Mouse (Mus musculus) splenic B cell, adult 2 months (primary cell): ENCODE measurements around the gene Zfp27.
A peak's percentile ranks its signal among the peaks of the same experiment; 100 is the strongest.

ENCODE experiments used
- DNase-seq: peaks from one replicate; pipeline ENCODE4 v3.0.0-alpha.2; 2011; ENCODE audit warnings: low read depth, low spot score
- H3K27me3 ChIP-seq: 2 replicates; pipeline ENCODE4 v1.6.1; 2012; ENCODE audit warnings: mild to moderate bottlenecking, low read length, moderate library complexity, mixed read lengths; ENCODE audit not compliant: control insufficient read depth, poor library complexity, insufficient read depth, severe bottlenecking
- H3K36me3 ChIP-seq: 2 replicates; pipeline ENCODE4 v1.6.1; 2012; ENCODE audit warnings: mild to moderate bottlenecking, low read length, moderate library complexity, mixed read lengths; ENCODE audit not compliant: control insufficient read depth, poor library complexity, insufficient read depth, severe bottlenecking

Gene Zfp27

DNA sequence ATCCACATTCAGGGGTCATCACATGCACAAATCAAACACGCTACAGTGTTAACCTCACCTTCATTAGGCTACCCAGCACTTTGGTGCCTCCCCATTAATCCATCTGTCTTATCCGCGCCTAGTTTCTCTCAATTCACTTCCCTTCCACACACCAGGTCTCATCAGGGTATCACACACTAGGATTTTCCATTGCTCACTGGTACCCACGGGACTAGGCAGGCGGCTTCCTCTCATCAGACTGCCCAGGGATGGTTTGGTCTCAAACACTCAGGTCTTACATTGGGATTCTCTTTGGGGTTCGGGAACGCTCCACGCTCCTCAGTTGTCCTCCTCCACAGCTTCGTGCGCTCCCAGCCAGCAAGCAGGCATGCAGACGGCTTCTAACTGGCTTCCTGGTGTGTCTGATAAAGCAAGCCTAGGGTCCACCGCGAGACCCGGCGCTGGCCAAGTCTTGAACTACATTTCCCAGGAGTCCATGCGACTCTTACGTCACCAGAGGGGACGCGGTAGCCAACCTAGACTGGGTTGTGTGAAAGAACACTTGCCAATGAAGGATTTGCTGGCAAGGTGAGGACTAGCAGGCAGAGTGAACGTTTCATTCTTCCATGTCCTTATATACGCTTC is 53.0 kb downstream of the Zfp27 start, which contains the start of gene Zfp940:
TSS of gene Zfp940 (minus strand) at position 451 of the 624 bp plus-strand sequence.
- no peaks in the 10 kb centered on the region for H3K36me3 ChIP-seq
- DNase-seq, result peak; percentile 85
- H3K27me3 ChIP-seq, result no peaks in the 10 kb centered on the region

DNA sequence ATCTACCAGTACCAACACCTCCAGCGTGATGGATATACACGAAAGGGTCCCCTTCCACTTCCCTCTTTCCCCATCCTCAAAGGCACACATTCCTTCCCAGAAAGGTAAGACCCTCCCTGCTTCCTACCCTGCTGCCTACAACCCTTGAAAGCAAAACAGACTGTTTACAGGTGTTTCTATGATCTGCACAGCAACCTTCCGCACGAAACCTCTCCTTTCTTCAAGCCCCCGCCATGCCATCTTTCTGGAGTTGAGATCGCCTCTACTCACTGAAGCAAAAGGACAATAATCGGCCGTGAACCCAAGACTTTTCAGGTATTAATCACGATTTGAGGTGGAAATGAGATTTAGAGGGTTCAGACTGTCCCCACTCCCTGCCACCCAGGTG is 53.5 kb downstream of the Zfp27 start:
- Histone ChIP-seq H3K36me3 (no peaks in the 10 kb centered on the region), H3K27me3 (no peaks in the 10 kb centered on the region)
- DNase-seq, result no peak

DNA sequence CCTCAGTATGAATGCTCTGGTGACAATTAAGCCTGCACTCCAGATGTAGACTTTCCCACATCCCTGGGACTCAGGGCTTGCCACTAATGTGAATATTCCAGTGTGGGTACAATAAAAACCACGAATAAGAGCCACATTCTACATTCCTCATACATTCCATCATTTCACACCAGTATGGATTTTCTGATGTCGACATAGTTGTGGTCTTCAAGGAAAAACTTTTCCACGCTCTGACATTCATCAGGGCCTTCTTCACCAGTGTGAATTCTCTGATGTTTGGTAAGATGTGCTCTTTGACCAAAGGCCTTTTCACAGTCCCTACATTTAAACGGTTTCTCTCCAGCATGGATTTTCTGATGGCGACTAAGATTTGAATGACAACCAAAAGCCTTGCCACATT is 61.8 kb downstream of the Zfp27 start:
- Histone ChIP-seq H3K27me3 (no peaks in the 10 kb centered on the region), H3K36me3 (peaks cover 2% of the 10 kb centered on the region)
- DNase-seq, result no peak
